Mouse (Mus musculus) neural tube, embryonic 12.5 days (tissue): ENCODE results near the gene Nwd2. TPM values are rescaled to one million over a fixed set of nuclear protein-coding genes. Genes with fewer than 3 reads are reported as not detected.
A peak's percentile ranks its signal among the peaks of the same experiment; 100 is the strongest.

Experiments
- ATAC-seq: fragments of 200-750 bp; cut with Nextera tagmentation; 2 replicates; pipeline ENCODE4 v1.8.0; 2017; ENCODE audit warnings: low read depth, mild to moderate bottlenecking, moderate TSS enrichment, moderate library complexity; ENCODE audit not compliant: low FRiP score
- H3K27ac ChIP-seq: fragments of 300-500 bp; sonication (generic); 2 replicates; pipeline ENCODE4 v1.5.1; 2016
- H3K27me3 ChIP-seq: fragments of 300-500 bp; sonication (generic); replicated peaks from 2 replicates; pipeline ENCODE4 v1.6.1; 2016; ENCODE audit warnings: mild to moderate bottlenecking
- H3K36me3 ChIP-seq: fragments of 300-500 bp; sonication (generic); 2 replicates; pipeline ENCODE4 v1.6.1; 2016; ENCODE audit warnings: mild to moderate bottlenecking
- H3K4me1 ChIP-seq: fragments of 300-500 bp; sonication (generic); 2 replicates; pipeline ENCODE4 v1.6.1; 2016
- H3K4me2 ChIP-seq: fragments of 300-500 bp; sonication (generic); replicated peaks from 2 replicates; pipeline ENCODE4 v1.6.1; 2016; ENCODE audit warnings: mild to moderate bottlenecking
- H3K4me3 ChIP-seq: fragments of 300-500 bp; sonication (generic); 2 replicates; pipeline ENCODE4 v1.5.1; 2016
- H3K9ac ChIP-seq: fragments of 300-500 bp; sonication (generic); 2 replicates; pipeline ENCODE4 v1.6.1; 2016; ENCODE audit warnings: mild to moderate bottlenecking
- H3K9me3 ChIP-seq: fragments of 300-500 bp; sonication (generic); 2 replicates; pipeline ENCODE4 v1.6.1; 2016; ENCODE audit warnings: mild to moderate bottlenecking
- WGBS: fragments of 180-500 bp; shearing (Covaris S2); methylation state at CpG from one replicate; pipeline ENCODE4 v1.1.7; 2016; 5-methylcytosine and 5-hydroxymethylcytosine counted together
- polyA plus RNA-seq: library from polyadenylated mRNA; unstranded; fragments of >200 nt; fragmentation: Nextera tagmentation; extraction: Ambion mirVana; gene quantifications from 2 replicates; pipeline ENCODE4 v1.2.1, GENCODE M21; 2016

Gene Nwd2
- polyA plus RNA-seq, 1 experiment from 2014 or later = 6.7 TPM

GRCm38 (mm10) chr5:63767464-63767863 lies 118.6 kb downstream of the Nwd2 start:
- Histone ChIP-seq H3K36me3 (no peaks in the 10 kb centered on the region), H3K4me1 (no peaks in the 10 kb centered on the region), H3K9me3 (no peaks in the 10 kb centered on the region), H3K4me2 (no peak overlapping the region), H3K27ac (no peak overlapping the region), H3K27me3 (no peaks in the 10 kb centered on the region), H3K9ac (no peak overlapping the region), H3K4me3 (no peak overlapping the region)
- ATAC-seq = 0 out of 2 replicates have a peak, but pooled peaks have one; percentile 19
- WGBS = 75% methylated on average over 8 of the region's 8 CpGs

- no peak overlapping the region for H3K9ac ChIP-seq
- no peak overlapping the region for H3K27ac ChIP-seq
- no peaks in the 10 kb centered on the region for H3K9me3 ChIP-seq
- 83% methylated on average over 4 of the region's 4 CpGs for WGBS
- H3K4me3 ChIP-seq = no peak overlapping the region
- ATAC-seq = no peak
- no peaks in the 10 kb centered on the region for H3K4me1 ChIP-seq
- no peaks in the 10 kb centered on the region for H3K27me3 ChIP-seq
- no peaks in the 10 kb centered on the region for H3K36me3 ChIP-seq
- no peak overlapping the region for H3K4me2 ChIP-seq
Measured at GRCm38 (mm10) chr5:63768220-63768619, 119.3 kb downstream of the Nwd2 start.

- whole genome bisulfite sequencing = 84% methylated on average over 2 of the region's 2 CpGs
- no peak for ATAC-seq
Measured at GRCm38 (mm10) chr5:63772971-63773370, 124.1 kb downstream of the Nwd2 start.

GRCm38 (mm10) chr5:63773603-63774002 lies 124.7 kb downstream of the Nwd2 start:
- Histone ChIP-seq H3K9ac (no peak overlapping the region), H3K4me3 (no peak overlapping the region), H3K27ac (no peak overlapping the region), H3K4me2 (no peak overlapping the region), H3K36me3 (no peaks in the 10 kb centered on the region), H3K4me1 (no peaks in the 10 kb centered on the region), H3K9me3 (no peaks in the 10 kb centered on the region), H3K27me3 (no peaks in the 10 kb centered on the region)
- no peak for ATAC-seq
- WGBS = 69% methylated on average over 1 of the region's 1 CpGs

More at GRCm38 (mm10) chr5:63772971-63773370, 124.1 kb downstream of the Nwd2 start:
- no peaks in the 10 kb centered on the region for H3K4me1 ChIP-seq
- no peak overlapping the region for H3K9ac ChIP-seq
- H3K9me3 ChIP-seq = no peaks in the 10 kb centered on the region
- no peaks in the 10 kb centered on the region for H3K36me3 ChIP-seq
- H3K4me2 ChIP-seq = no peak overlapping the region
- H3K4me3 ChIP-seq = no peak overlapping the region
- H3K27me3 ChIP-seq = no peaks in the 10 kb centered on the region
- H3K27ac ChIP-seq = no peak overlapping the region

GRCm38 (mm10) chr5:63788156-63788826 lies 139.4 kb downstream of the Nwd2 start:
- Histone ChIP-seq H3K27ac (no peak overlapping the region), H3K9me3 (no peaks in the 10 kb centered on the region), H3K4me3 (no peak overlapping the region), H3K27me3 (no peaks in the 10 kb centered on the region), H3K4me2 (no peak overlapping the region), H3K36me3 (no peaks in the 10 kb centered on the region), H3K9ac (no peak overlapping the region), H3K4me1 (no peaks in the 10 kb centered on the region)
- 89% methylated on average over 10 of the region's 10 CpGs for WGBS
- ATAC-seq = no peak

GRCm38 (mm10) chr5:63811819-63812508 lies 163.1 kb downstream of the Nwd2 start, which contains the start of gene 0610040J01Rik:
0610040J01Rik (plus strand) TSS chr5:63812363.
- Histone ChIP-seq H3K9ac (peak within 1 kb of the TSS; percentile 48; the same call in 1 of the 2 replicates), H3K27ac (no peak within 1 kb of the TSS), H3K27me3 (peaks cover 10% of the 10 kb centered on the region; the same call in 1 of the 2 replicates), H3K4me2 (peak within 1 kb of the TSS; percentile 94), H3K4me3 (peak within 1 kb of the TSS; percentile 45), H3K9me3 (no peaks in the 10 kb centered on the region), H3K4me1 (0 out of 2 replicates have a peak, but pooled peaks cover 2% of the 10 kb centered on the region), H3K36me3 (no peaks in the 10 kb centered on the region)
- WGBS = 4% methylated on average over 42 of the region's 42 CpGs
- ATAC-seq = peak; percentile 95

GRCm38 (mm10) chr5:63812509-63812865 lies 163.6 kb downstream of the Nwd2 start:
- H3K4me2 ChIP-seq = peak overlapping the region; percentile 94
- H3K27ac ChIP-seq = no peak overlapping the region
- H3K9ac ChIP-seq = peak overlapping the region; percentile 48; the same call in 1 of the 2 replicates
- 2% methylated on average over 26 of the region's 26 CpGs for WGBS
- H3K36me3 ChIP-seq = no peaks in the 10 kb centered on the region
- ATAC-seq = no peak
- peaks cover 10% of the 10 kb centered on the region; the same call in 1 of the 2 replicates for H3K27me3 ChIP-seq
- H3K4me3 ChIP-seq = peak overlapping the region; percentile 45
- 0 out of 2 replicates have a peak, but pooled peaks cover 2% of the 10 kb centered on the region for H3K4me1 ChIP-seq
- H3K9me3 ChIP-seq = no peaks in the 10 kb centered on the region

GRCm38 (mm10) chr5:63816643-63817042 lies 167.7 kb downstream of the Nwd2 start:
- H3K4me3 ChIP-seq = no peak overlapping the region
- H3K4me2 ChIP-seq = no peak overlapping the region
- ATAC-seq = no peak
- H3K36me3 ChIP-seq = no peaks in the 10 kb centered on the region
- H3K27ac ChIP-seq = no peak overlapping the region
- H3K4me1 ChIP-seq = 0 out of 2 replicates have a peak, but pooled peaks cover 2% of the 10 kb centered on the region
- no peaks in the 10 kb centered on the region for H3K9me3 ChIP-seq
- no peak overlapping the region for H3K9ac ChIP-seq
- WGBS = 89% methylated on average over 7 of the region's 7 CpGs
- H3K27me3 ChIP-seq = peaks cover 10% of the 10 kb centered on the region; the same call in 1 of the 2 replicates

GRCm38 (mm10) chr5:63817270-63817669 lies 168.4 kb downstream of the Nwd2 start:
- Histone ChIP-seq H3K4me2 (no peak overlapping the region), H3K9ac (no peak overlapping the region), H3K36me3 (no peaks in the 10 kb centered on the region), H3K9me3 (no peaks in the 10 kb centered on the region), H3K4me1 (0 out of 2 replicates have a peak, but pooled peaks cover 2% of the 10 kb centered on the region), H3K27ac (no peak overlapping the region), H3K4me3 (no peak overlapping the region), H3K27me3 (peaks cover 7% of the 10 kb centered on the region; the same call in 1 of the 2 replicates)
- no peak for ATAC-seq
- 87% methylated on average over 5 of the region's 5 CpGs for WGBS

- Histone ChIP-seq H3K9ac (no peak overlapping the region), H3K4me3 (no peak overlapping the region), H3K36me3 (no peaks in the 10 kb centered on the region), H3K4me2 (no peak overlapping the region), H3K4me1 (no peaks in the 10 kb centered on the region), H3K9me3 (no peaks in the 10 kb centered on the region), H3K27ac (no peak overlapping the region), H3K27me3 (no peaks in the 10 kb centered on the region)
- no peak for ATAC-seq
- WGBS = 57% methylated on average over 4 of the region's 4 CpGs
Measured at GRCm38 (mm10) chr5:63818975-63819374, 170.1 kb downstream of the Nwd2 start.

- ATAC-seq = no peak
- 79% methylated on average over 6 of the region's 6 CpGs for WGBS
- H3K9me3 ChIP-seq = no peaks in the 10 kb centered on the region
- no peaks in the 10 kb centered on the region for H3K4me1 ChIP-seq
- no peak overlapping the region for H3K4me2 ChIP-seq
- H3K27ac ChIP-seq = no peak overlapping the region
- no peak overlapping the region for H3K4me3 ChIP-seq
- H3K9ac ChIP-seq = no peak overlapping the region
- no peaks in the 10 kb centered on the region for H3K27me3 ChIP-seq
- H3K36me3 ChIP-seq = no peaks in the 10 kb centered on the region
Measured at GRCm38 (mm10) chr5:63819519-63819918, 170.6 kb downstream of the Nwd2 start.

- Histone ChIP-seq H3K27me3 (no peaks in the 10 kb centered on the region), H3K9me3 (no peaks in the 10 kb centered on the region), H3K9ac (no peak overlapping the region), H3K36me3 (no peaks in the 10 kb centered on the region), H3K4me3 (no peak overlapping the region), H3K4me1 (no peaks in the 10 kb centered on the region), H3K4me2 (no peak overlapping the region), H3K27ac (no peak overlapping the region)
- ATAC-seq = no peak
- WGBS = 88% methylated on average over 5 of the region's 5 CpGs
Measured at GRCm38 (mm10) chr5:63821176-63821575, 172.3 kb downstream of the Nwd2 start.
